Mouse (Mus musculus) cortical plate, adult 2 months (tissue): Measurements from ENCODE around the gene Gm5475.

Experiments used
- CTCF ChIP-seq: fragments of 200-500 bp; IDR thresholded peaks from 2 replicates; pipeline ENCODE4 v1.5.1; 2011; ENCODE audit warnings: mild to moderate bottlenecking, control low read depth, low read length; ENCODE audit not compliant: insufficient read depth; ENCODE audit errors: extremely low read depth
- POLR2A ChIP-seq: fragments of 200-500 bp; IDR thresholded peaks from 2 replicates; pipeline ENCODE4 v1.6.1; 2011; ENCODE audit warnings: mild to moderate bottlenecking, low read length, control low read depth; ENCODE audit not compliant: insufficient read depth; ENCODE audit errors: extremely low read depth

GRCm38 (mm10) chr15:100460942-100461341 lies 39.0 kb downstream of the Gm5475 start:
- TF ChIP-seq CTCF = no peak
- no peak for TF ChIP-seq POLR2A
